Mouse (Mus musculus) CH12.LX (cell line): ENCODE data around the gene Tram2. TPM values are rescaled to one million over a fixed set of nuclear protein-coding genes. Genes with fewer than 3 reads are reported as not detected.

Source experiments
- DNase-seq: peaks from one replicate; pipeline ENCODE4 v3.0.0-alpha.2; 2013; ENCODE audit errors: extremely low read depth
- H3K27ac ChIP-seq: 2 replicates; pipeline ENCODE4 v1.5.1; 2012; ENCODE audit warnings: low read depth, mild to moderate bottlenecking, control low read depth, moderate library complexity; ENCODE audit not compliant: insufficient read depth
- H3K27me3 ChIP-seq: replicated peaks from 2 replicates; pipeline ENCODE3; 2012; ENCODE audit warnings: inconsistent platforms
- H3K36me3 ChIP-seq, 2 experiments: replicated peaks in 1 of 2; 2 replicates each; pipeline versions ENCODE3 to v1.6.1; 2012; ENCODE audit warnings: inconsistent platforms in 1 of 2, low read length in 1 of 2, mild to moderate bottlenecking in 1 of 2, mixed read lengths in 1 of 2, moderate library complexity in 1 of 2; ENCODE audit not compliant: control insufficient read depth in 1 of 2, insufficient read depth in 1 of 2
- H3K4me1 ChIP-seq, 2 experiments: 2 replicates each; pipeline ENCODE4 v1.6.1; 2012; ENCODE audit warnings: inconsistent platforms in 1 of 2, moderate library complexity in 1 of 2; ENCODE audit not compliant: insufficient read depth in 2 of 2, control insufficient read depth in 1 of 2
- H3K4me2 ChIP-seq: 2 replicates; pipeline ENCODE4 v1.6.1; 2012; ENCODE audit warnings: low read depth, mild to moderate bottlenecking, control low read depth; ENCODE audit not compliant: poor library complexity, insufficient read depth, severe bottlenecking
- H3K4me3 ChIP-seq, 3 experiments: fragments of 150-350 bp in 1 of 3; sonication (generic) in 1 of 3; replicated peaks in 1 of 3; 2 replicates each; pipeline versions ENCODE3 to v1.5.1; 2011 to 2012; ENCODE audit warnings: low read depth in 2 of 3, low read length in 2 of 3, mild to moderate bottlenecking in 2 of 3, moderate library complexity in 2 of 3, control low read depth in 1 of 3, improper control_type of control experiment in 1 of 3, inconsistent platforms in 1 of 3, mixed read lengths in 1 of 3; ENCODE audit not compliant: poor library complexity in 1 of 3
- H3K79me2 ChIP-seq: replicated peaks from 2 replicates; pipeline ENCODE4 v1.6.1; 2012; ENCODE audit warnings: mild to moderate bottlenecking, moderate library complexity; ENCODE audit not compliant: control insufficient read depth, poor library complexity, insufficient read depth, severe bottlenecking; ENCODE audit errors: extremely low read depth
- H3K9ac ChIP-seq: 2 replicates; pipeline ENCODE4 v1.6.1; 2012; ENCODE audit warnings: low read depth, mild to moderate bottlenecking, control low read depth, moderate library complexity; ENCODE audit not compliant: insufficient read depth
- H3K9me3 ChIP-seq: replicated peaks from 2 replicates; pipeline ENCODE3; 2012; ENCODE audit warnings: low read length, inconsistent platforms, mixed read lengths
- BHLHE40 ChIP-seq: IDR thresholded peaks from 2 replicates; pipeline ENCODE4 v1.6.1; 2011; ENCODE audit warnings: mild to moderate bottlenecking, low read depth, low read length, improper control_type of control experiment
- CHD2 ChIP-seq: IDR thresholded peaks from 2 replicates; pipeline ENCODE4 v1.6.1; 2011; ENCODE audit warnings: low read length, improper control_type of control experiment
- EP300 ChIP-seq: IDR thresholded peaks from 2 replicates; pipeline ENCODE4 v1.6.1; 2011; ENCODE audit warnings: low read length, improper control_type of control experiment
- GABPA ChIP-seq: IDR thresholded peaks from 2 replicates; pipeline ENCODE4 v1.6.1; 2012; ENCODE audit warnings: low read depth, low read length, improper control_type of control experiment, inconsistent platforms; ENCODE audit not compliant: insufficient replicate concordance
- HCFC1 ChIP-seq: IDR thresholded peaks from 2 replicates; pipeline ENCODE4 v1.6.1; 2012; ENCODE audit warnings: low read depth, mild to moderate bottlenecking, inconsistent platforms, low read length, improper control_type of control experiment
- JUND ChIP-seq: conservative IDR thresholded peaks from 2 replicates; pipeline ENCODE4 v1.6.1; 2011; ENCODE audit warnings: low read depth, low read length, improper control_type of control experiment
- KAT2A ChIP-seq: IDR thresholded peaks from 2 replicates; pipeline ENCODE4 v1.6.1; 2012; ENCODE audit warnings: low read length, improper control_type of control experiment, inconsistent platforms; ENCODE audit not compliant: insufficient replicate concordance
- MAFK ChIP-seq: IDR thresholded peaks from 2 replicates; pipeline ENCODE4 v1.6.1; 2011; ENCODE audit warnings: low read length, improper control_type of control experiment; ENCODE audit not compliant: insufficient replicate concordance
- MAX ChIP-seq: IDR thresholded peaks from 2 replicates; pipeline ENCODE4 v1.6.1; 2011; ENCODE audit warnings: low read length, improper control_type of control experiment
- MEF2A ChIP-seq: IDR thresholded peaks from 2 replicates; pipeline ENCODE4 v1.6.1; 2014; ENCODE audit warnings: low read depth, mild to moderate bottlenecking, inconsistent platforms, low read length, improper control_type of control experiment, borderline replicate concordance
- MXI1 ChIP-seq: IDR thresholded peaks from 2 replicates; pipeline ENCODE4 v1.6.1; 2011; ENCODE audit warnings: mild to moderate bottlenecking, low read depth, low read length, improper control_type of control experiment
- MYC ChIP-seq: IDR thresholded peaks from 2 replicates; pipeline ENCODE4 v1.6.1; 2011; ENCODE audit warnings: low read depth, mild to moderate bottlenecking, improper control_type of control experiment, low read length
- NELFE ChIP-seq: IDR thresholded peaks from 2 replicates; pipeline ENCODE4 v1.6.1; 2011; ENCODE audit warnings: low read depth, low read length, improper control_type of control experiment
- NRF1 ChIP-seq: IDR thresholded peaks from 2 replicates; pipeline ENCODE4 v1.6.1; 2014; ENCODE audit warnings: low read depth, mild to moderate bottlenecking, inconsistent platforms, low read length, improper control_type of control experiment, moderate library complexity
- POLR2AphosphoS2 ChIP-seq: IDR thresholded peaks from 2 replicates; pipeline ENCODE4 v1.6.1; 2011; ENCODE audit warnings: low read depth, low read length, improper control_type of control experiment
- RCOR1 ChIP-seq: conservative IDR thresholded peaks from 2 replicates; pipeline ENCODE4 v1.6.1; 2012; ENCODE audit warnings: low read depth, mild to moderate bottlenecking, inconsistent platforms, low read length, improper control_type of control experiment
- SIN3A ChIP-seq: IDR thresholded peaks from 2 replicates; pipeline ENCODE4 v1.6.1; 2012; ENCODE audit warnings: low read length, improper control_type of control experiment, inconsistent platforms
- SMC3 ChIP-seq: IDR thresholded peaks from 2 replicates; pipeline ENCODE4 v1.6.1; 2011; ENCODE audit warnings: low read depth, low read length, improper control_type of control experiment
- TBP ChIP-seq: conservative IDR thresholded peaks from 2 replicates; pipeline ENCODE4 v1.6.1; 2011; ENCODE audit warnings: low read depth, low read length, improper control_type of control experiment
- TCF12 ChIP-seq: IDR thresholded peaks from 2 replicates; pipeline ENCODE4 v1.6.1; 2014; ENCODE audit warnings: low read depth, mild to moderate bottlenecking, inconsistent platforms, low read length, improper control_type of control experiment
- UBTF ChIP-seq: IDR thresholded peaks from 2 replicates; pipeline ENCODE4 v1.6.1; 2012; ENCODE audit warnings: low read depth, mild to moderate bottlenecking, inconsistent platforms, low read length, improper control_type of control experiment, moderate library complexity
- USF1 ChIP-seq: IDR thresholded peaks from 2 replicates; pipeline ENCODE4 v1.6.1; 2014; ENCODE audit warnings: low read depth, mild to moderate bottlenecking, inconsistent platforms, low read length, improper control_type of control experiment
- ZNF384 ChIP-seq: IDR thresholded peaks from 2 replicates; pipeline ENCODE4 v1.6.1; 2012; ENCODE audit warnings: low read depth, low read length, improper control_type of control experiment, inconsistent platforms
- dilution Hi-C: fragments of 300-500 bp; cut with MboI; formaldehyde crosslinking; loops from 2 replicates; pipeline ENCODE4 v1.14.3; 2020; ENCODE audit warnings: low sequenced_read_pairs; ENCODE audit not compliant: extremely low pct_unique_long_range_greater_than_20kb, extremely low pct_ligation_motif_present
- in situ Hi-C: fragments of 300-500 bp; cut with MboI; formaldehyde crosslinking; loops from 3 replicates; pipeline ENCODE4 v1.14.3; 2019; ENCODE audit warnings: low sequenced_read_pairs, low pct_ligation_motif_present, low pct_unique_long_range_greater_than_20kb, mixed read lengths
- polyA plus RNA-seq: library from polyadenylated mRNA; unstranded; fragments of >175 nt; gene quantifications from 2 replicates; pipeline ENCODE4 v1.2.1, GENCODE M21; 2012; ENCODE audit warnings: low read depth; ENCODE audit not compliant: insufficient read length
- total RNA-seq, 2 experiments: library from RNA; depleted of rRNA; stranded (reverse); fragments of 300-350 nt in 1 of 2; fragments of >200 nt in 1 of 2; gene quantifications; 2 replicates each; pipeline ENCODE4 v1.2.3; 2012 to 2014

The Tram2 gene
- total and polyA plus RNA-seq, 3 experiments = 1.9 to 6.6 (median 2.4) TPM

DNA sequence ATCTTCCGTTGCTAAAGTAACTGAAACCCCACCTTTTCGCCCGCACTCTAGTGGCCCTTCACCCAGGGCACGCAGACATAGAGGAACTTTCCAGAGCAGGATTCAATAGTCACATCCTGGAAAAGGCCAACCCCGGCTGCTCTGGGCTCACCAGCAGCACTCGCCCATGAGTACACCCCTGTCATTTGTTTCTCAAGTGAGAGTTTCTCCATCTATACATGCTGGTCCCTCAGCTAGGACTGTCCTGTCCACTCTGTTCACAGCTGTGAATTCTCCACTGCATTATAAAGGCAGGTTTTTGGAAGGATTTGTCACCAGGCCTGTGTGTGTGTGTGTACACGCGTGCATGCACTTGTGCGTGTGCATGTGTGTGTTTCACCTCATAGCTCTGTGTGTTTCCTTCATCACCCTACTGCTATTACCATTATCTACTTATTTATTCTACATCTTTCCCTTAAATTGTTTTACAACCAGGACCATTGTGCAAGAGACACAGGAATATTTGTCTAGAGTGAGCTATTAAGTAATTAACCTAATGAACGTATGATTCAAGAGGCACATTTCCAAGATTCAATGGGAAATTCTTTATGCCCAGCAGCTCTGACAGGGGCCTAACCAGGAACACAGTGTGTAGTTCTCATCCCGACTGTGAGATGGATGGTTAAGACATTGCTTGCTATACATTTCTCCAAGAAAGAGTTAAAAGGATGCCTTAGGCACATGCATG lies 45.8 kb downstream of the Tram2 start:
- in situ Hi-C loops = no loop called here
- no peaks in the 10 kb centered on the region; the same call in 1 of the 2 replicates for H3K79me2 ChIP-seq
- TF ChIP-seq POLR2AphosphoS2 (no peak), TBP (no peak), NELFE (no peak), NRF1 (no peak), EP300 (no peak), USF1 (no peak), MAFK (no peak), TCF12 (no peak), BHLHE40 (no peak), SIN3A (no peak), HCFC1 (no peak), ZNF384 (no peak), MXI1 (no peak), UBTF (no peak)
- no peak overlapping the region for H3K9ac ChIP-seq
- DNase-seq = no peak
- no peak overlapping the region for H3K4me3 ChIP-seq
- H3K4me1 ChIP-seq = peaks cover 22 to 41% of the 10 kb centered on the region in 2 experiments
- H3K9me3 ChIP-seq = no peaks in the 10 kb centered on the region
- no peaks in the 10 kb centered on the region for H3K27me3 ChIP-seq
- H3K4me2 ChIP-seq = no peak overlapping the region
- H3K27ac ChIP-seq = no peak overlapping the region
- peaks cover 4 to 46% of the 10 kb centered on the region in 2 experiments for H3K36me3 ChIP-seq
- dilution Hi-C loops = no loop called here

DNA sequence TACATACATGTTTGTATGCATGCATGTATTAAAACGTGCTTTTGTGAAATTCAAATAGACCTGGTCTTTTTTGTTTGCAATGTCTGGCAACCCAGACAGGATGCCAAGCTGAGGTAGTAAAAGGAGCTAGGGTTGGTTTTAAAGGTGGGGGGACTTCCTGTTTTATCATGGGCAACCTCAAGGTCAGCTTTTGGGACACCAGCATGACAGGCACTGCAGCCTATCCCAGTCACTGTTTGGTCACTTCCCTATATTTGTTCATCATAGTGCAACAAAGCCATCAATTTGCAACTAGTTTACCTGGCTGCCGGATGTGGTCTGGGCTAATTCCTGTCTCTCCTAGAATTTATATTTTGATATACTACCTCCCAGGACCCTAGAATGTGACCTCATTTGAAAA lies 47.4 kb downstream of the Tram2 start:
- Histone ChIP-seq H3K27me3 (no peaks in the 10 kb centered on the region), H3K9me3 (no peaks in the 10 kb centered on the region)

More for the DNA sequence above, 47.4 kb downstream of the Tram2 start:
- H3K4me1 ChIP-seq = peaks cover 9 to 25% of the 10 kb centered on the region in 2 experiments
- no peak for DNase-seq
- H3K9ac ChIP-seq = no peak overlapping the region
- TF ChIP-seq POLR2AphosphoS2 (no peak), GABPA (no peak), MXI1 (no peak), CHD2 (no peak), KAT2A (no peak), MAX (no peak), RCOR1 (no peak), MYC (no peak), MAFK (no peak), JUND (no peak), SMC3 (no peak), MEF2A (no peak)
- no peak overlapping the region for H3K4me2 ChIP-seq
- in situ Hi-C loops = no loop called here
- dilution Hi-C loops = no loop called here
- H3K27ac ChIP-seq = no peak overlapping the region
- no peak overlapping the region for H3K4me3 ChIP-seq
- peaks cover 4 to 43% of the 10 kb centered on the region in 2 experiments for H3K36me3 ChIP-seq
- no peaks in the 10 kb centered on the region; the same call in 1 of the 2 replicates for H3K79me2 ChIP-seq
